Mouse (Mus musculus) lung, embryonic 15.5 days (tissue): ENCODE data around the gene Kdm2b. TPM values are rescaled to one million over a fixed set of nuclear protein-coding genes. Genes with fewer than 3 reads are reported as not detected.
A peak's percentile ranks its signal among the peaks of the same experiment; 100 is the strongest.

Source experiments
- ATAC-seq: fragments of 200-750 bp; cut with Nextera tagmentation; 2 replicates; pipeline ENCODE4 v1.8.0; 2017; ENCODE audit warnings: moderate number of reproducible peaks, borderline replicate concordance; ENCODE audit not compliant: low FRiP score, low TSS enrichment; ENCODE audit errors: extremely low read depth
- H3K27ac ChIP-seq: fragments of 300-500 bp; sonication (generic); 2 replicates; pipeline ENCODE4 v1.5.1; 2015; ENCODE audit warnings: moderate library complexity, mild to moderate bottlenecking, inconsistent platforms
- H3K27me3 ChIP-seq: fragments of 300-500 bp; sonication (generic); 2 replicates; pipeline ENCODE4 v1.6.1; 2015; ENCODE audit warnings: inconsistent platforms
- H3K36me3 ChIP-seq: fragments of 300-500 bp; sonication (generic); 2 replicates; pipeline ENCODE4 v1.6.1; 2015; ENCODE audit warnings: inconsistent platforms
- H3K4me1 ChIP-seq: fragments of 300-500 bp; sonication (generic); 2 replicates; pipeline ENCODE4 v1.6.1; 2015; ENCODE audit warnings: inconsistent platforms
- H3K4me2 ChIP-seq: fragments of 300-500 bp; sonication (generic); 2 replicates; pipeline ENCODE4 v1.6.1; 2015; ENCODE audit warnings: inconsistent platforms, mild to moderate bottlenecking, moderate library complexity
- H3K4me3 ChIP-seq: fragments of 300-500 bp; sonication (generic); 2 replicates; pipeline ENCODE4 v1.5.1; 2015; ENCODE audit warnings: mild to moderate bottlenecking, inconsistent platforms
- H3K9ac ChIP-seq: fragments of 300-500 bp; sonication (generic); 2 replicates; pipeline ENCODE4 v1.6.1; 2015; ENCODE audit warnings: inconsistent platforms
- H3K9me3 ChIP-seq: fragments of 300-500 bp; sonication (generic); 2 replicates; pipeline ENCODE4 v1.6.1; 2016; ENCODE audit warnings: inconsistent platforms
- WGBS: fragments of 180-500 bp; shearing (Covaris S2); methylation state at CpG from one replicate; pipeline ENCODE4 v1.1.7; 2015; 5-methylcytosine and 5-hydroxymethylcytosine counted together
- polyA plus RNA-seq: library from polyadenylated mRNA; unstranded; fragments of >200 nt; fragmentation: Nextera tagmentation; extraction: Ambion mirVana; gene quantifications from 2 replicates; pipeline ENCODE4 v1.2.1, GENCODE M21; 2015

Kdm2b gene
- polyA plus RNA-seq, 1 experiment from 2014 or later: 38.1 TPM

- Histone ChIP-seq H3K27me3 (no peaks in the 10 kb centered on the region), H3K36me3 (no peaks in the 10 kb centered on the region), H3K4me1 (no peaks in the 10 kb centered on the region), H3K9ac (no peak overlapping the region), H3K27ac (no peak overlapping the region), H3K4me3 (no peak overlapping the region), H3K4me2 (no peak overlapping the region), H3K9me3 (no peaks in the 10 kb centered on the region)
- 41% methylated on average over 7 of the region's 7 CpGs for WGBS
- no peak for ATAC-seq
These were observed 71.5 kb downstream of the Kdm2b start for GRCm38 (mm10) chr5:122917982-122918711.

GRCm38 (mm10) chr5:122916147-122916546 is 73.5 kb downstream of the Kdm2b start:
- H3K36me3 ChIP-seq: no peaks in the 10 kb centered on the region
- 89% methylated on average over 6 of the region's 6 CpGs for WGBS

GRCm38 (mm10) chr5:122912863-122913262 is 76.8 kb downstream of the Kdm2b start:
- no peak overlapping the region for H3K4me3 ChIP-seq
- no peak for ATAC-seq
- no peak overlapping the region for H3K9ac ChIP-seq
- no peaks in the 10 kb centered on the region for H3K36me3 ChIP-seq
- no peaks in the 10 kb centered on the region for H3K27me3 ChIP-seq
- 89% methylated on average over 4 of the region's 4 CpGs for WGBS
- no peaks in the 10 kb centered on the region for H3K4me1 ChIP-seq
- H3K9me3 ChIP-seq: no peaks in the 10 kb centered on the region
- no peak overlapping the region for H3K27ac ChIP-seq
- no peak overlapping the region for H3K4me2 ChIP-seq

More at GRCm38 (mm10) chr5:122916147-122916546, 73.5 kb downstream of the Kdm2b start:
- Histone ChIP-seq H3K9me3 (no peaks in the 10 kb centered on the region), H3K9ac (no peak overlapping the region), H3K27ac (no peak overlapping the region), H3K4me3 (no peak overlapping the region), H3K4me2 (no peak overlapping the region), H3K4me1 (no peaks in the 10 kb centered on the region), H3K27me3 (no peaks in the 10 kb centered on the region)
- no peak for ATAC-seq

- no peaks in the 10 kb centered on the region for H3K4me1 ChIP-seq
- WGBS: 81% methylated on average over 18 of the region's 18 CpGs
- no peaks in the 10 kb centered on the region for H3K36me3 ChIP-seq
- no peak overlapping the region for H3K4me3 ChIP-seq
- no peak overlapping the region for H3K4me2 ChIP-seq
- H3K27ac ChIP-seq: no peak overlapping the region
- no peaks in the 10 kb centered on the region for H3K27me3 ChIP-seq
- no peak overlapping the region for H3K9ac ChIP-seq
- no peak for ATAC-seq
- H3K9me3 ChIP-seq: no peaks in the 10 kb centered on the region
These were observed 80.1 kb downstream of the Kdm2b start for GRCm38 (mm10) chr5:122909481-122909880.

GRCm38 (mm10) chr5:122908001-122908400 is 81.6 kb downstream of the Kdm2b start:
- no peaks in the 10 kb centered on the region for H3K9me3 ChIP-seq
- no peak overlapping the region for H3K4me3 ChIP-seq
- no peaks in the 10 kb centered on the region for H3K27me3 ChIP-seq
- no peaks in the 10 kb centered on the region for H3K4me1 ChIP-seq
- no peak for ATAC-seq
- H3K9ac ChIP-seq: no peak overlapping the region
- no peak overlapping the region for H3K27ac ChIP-seq
- H3K4me2 ChIP-seq: no peak overlapping the region
- no peaks in the 10 kb centered on the region for H3K36me3 ChIP-seq
- WGBS: 90% methylated on average over 2 of the region's 2 CpGs

GRCm38 (mm10) chr5:122907182-122907581 is 82.4 kb downstream of the Kdm2b start:
- Histone ChIP-seq H3K27ac (no peak overlapping the region), H3K27me3 (no peaks in the 10 kb centered on the region), H3K4me3 (no peak overlapping the region), H3K9me3 (no peaks in the 10 kb centered on the region), H3K4me1 (no peaks in the 10 kb centered on the region), H3K9ac (no peak overlapping the region), H3K36me3 (no peaks in the 10 kb centered on the region), H3K4me2 (no peak overlapping the region)
- 83% methylated on average over 1 of the region's 1 CpGs for WGBS
- ATAC-seq: no peak

GRCm38 (mm10) chr5:122903165-122903564 is 86.5 kb downstream of the Kdm2b start:
- H3K4me3 ChIP-seq: no peak overlapping the region
- H3K27me3 ChIP-seq: no peaks in the 10 kb centered on the region
- H3K27ac ChIP-seq: no peak overlapping the region
- H3K4me1 ChIP-seq: peaks cover 13% of the 10 kb centered on the region
- 72% methylated on average over 5 of the region's 5 CpGs for WGBS
- no peaks in the 10 kb centered on the region for H3K9me3 ChIP-seq
- H3K9ac ChIP-seq: no peak overlapping the region
- ATAC-seq: no peak
- H3K36me3 ChIP-seq: no peaks in the 10 kb centered on the region
- no peak overlapping the region for H3K4me2 ChIP-seq

- Histone ChIP-seq H3K36me3 (no peaks in the 10 kb centered on the region), H3K4me3 (no peak overlapping the region), H3K27ac (no peak overlapping the region), H3K9me3 (no peaks in the 10 kb centered on the region), H3K4me1 (peaks cover 16% of the 10 kb centered on the region), H3K9ac (no peak overlapping the region), H3K4me2 (no peak overlapping the region), H3K27me3 (no peaks in the 10 kb centered on the region)
- 56% methylated on average over 6 of the region's 6 CpGs for WGBS
- ATAC-seq: no peak
These were observed 87.4 kb downstream of the Kdm2b start for GRCm38 (mm10) chr5:122902228-122902627.

- peaks cover 16% of the 10 kb centered on the region for H3K4me1 ChIP-seq
- no peak overlapping the region for H3K27ac ChIP-seq
- no peaks in the 10 kb centered on the region for H3K27me3 ChIP-seq
- 54% methylated on average over 3 of the region's 3 CpGs for WGBS
- no peaks in the 10 kb centered on the region for H3K36me3 ChIP-seq
- H3K9ac ChIP-seq: no peak overlapping the region
- H3K9me3 ChIP-seq: no peaks in the 10 kb centered on the region
- no peak overlapping the region for H3K4me3 ChIP-seq
- no peak overlapping the region for H3K4me2 ChIP-seq
- no peak for ATAC-seq
These were observed 88.0 kb downstream of the Kdm2b start for GRCm38 (mm10) chr5:122901666-122902065.

- H3K4me1 ChIP-seq: peaks cover 16% of the 10 kb centered on the region
- H3K9ac ChIP-seq: no peak overlapping the region
- no peaks in the 10 kb centered on the region for H3K36me3 ChIP-seq
- 48% methylated on average over 11 of the region's 11 CpGs for WGBS
- no peak overlapping the region for H3K27ac ChIP-seq
- no peak for ATAC-seq
- no peaks in the 10 kb centered on the region for H3K9me3 ChIP-seq
- peak overlapping the region; percentile 91 for H3K4me2 ChIP-seq
- peak overlapping the region; percentile 82; the same call in 1 of the 2 replicates for H3K4me3 ChIP-seq
- no peaks in the 10 kb centered on the region for H3K27me3 ChIP-seq
These were observed 88.4 kb downstream of the Kdm2b start for GRCm38 (mm10) chr5:122901179-122901578.

- no peak for ATAC-seq
- Histone ChIP-seq H3K4me2 (peak overlapping the region; percentile 91), H3K9me3 (no peaks in the 10 kb centered on the region), H3K9ac (peak overlapping the region; percentile 80), H3K27me3 (no peaks in the 10 kb centered on the region), H3K27ac (peak overlapping the region; percentile 95), H3K4me1 (peaks cover 16% of the 10 kb centered on the region), H3K4me3 (peak overlapping the region; percentile 82), H3K36me3 (no peaks in the 10 kb centered on the region)
- WGBS: 3% methylated on average over 33 of the region's 33 CpGs
These were observed 89.0 kb downstream of the Kdm2b start for GRCm38 (mm10) chr5:122900558-122901171.

- Histone ChIP-seq H3K27ac (peak overlapping the region; percentile 95), H3K27me3 (no peaks in the 10 kb centered on the region), H3K9me3 (no peaks in the 10 kb centered on the region), H3K4me3 (peak overlapping the region; percentile 82), H3K4me2 (peak overlapping the region; percentile 91), H3K36me3 (no peaks in the 10 kb centered on the region), H3K4me1 (peaks cover 16% of the 10 kb centered on the region), H3K9ac (peak overlapping the region; percentile 80)
- peak; percentile 99 for ATAC-seq
- under 1% methylated on average over 102 of the region's 120 CpGs for WGBS
These were observed 89.7 kb downstream of the Kdm2b start for GRCm38 (mm10) chr5:122899777-122900557.
